Mouse (Mus musculus) heart, adult 2 months (tissue): ENCODE measurements around the gene Plcg2. TPM values are rescaled to one million over a fixed set of nuclear protein-coding genes. Genes with fewer than 3 reads are reported as not detected.

Experiments used
- DNase-seq, 2 experiments: peaks; one replicate each; pipeline ENCODE4 v3.0.0; 2021
- H3K27ac ChIP-seq: fragments of 200-600 bp; 2 replicates; pipeline ENCODE4 v1.8.1; 2022
- H3K27me3 ChIP-seq: fragments of 200-500 bp; 2 replicates; pipeline ENCODE4 v1.6.1; 2012; ENCODE audit warnings: mild to moderate bottlenecking, low read length, inconsistent platforms, mixed read lengths; ENCODE audit not compliant: control insufficient read depth, insufficient read depth
- H3K36me3 ChIP-seq: fragments of 200-500 bp; 2 replicates; pipeline ENCODE4 v1.6.1; 2012; ENCODE audit warnings: low read length, inconsistent platforms; ENCODE audit not compliant: control insufficient read depth, insufficient read depth
- H3K4me1 ChIP-seq: fragments of 200-500 bp; 2 replicates; pipeline ENCODE4 v1.6.1; 2011; ENCODE audit warnings: low read length; ENCODE audit not compliant: control insufficient read depth, insufficient read depth
- H3K4me3 ChIP-seq: fragments of 200-600 bp; 2 replicates; pipeline ENCODE4 v1.8.1; 2022
- H3K79me2 ChIP-seq: fragments of 200-500 bp; replicated peaks from 2 replicates; pipeline ENCODE4 v1.6.1; 2012; ENCODE audit warnings: mild to moderate bottlenecking, inconsistent platforms, low read length, moderate library complexity, mixed read lengths; ENCODE audit not compliant: control insufficient read depth, insufficient read depth
- H3K9ac ChIP-seq: fragments of 200-500 bp; 2 replicates; pipeline ENCODE4 v1.6.1; 2012; ENCODE audit warnings: low read depth, mild to moderate bottlenecking, control low read depth, inconsistent platforms, low read length, mixed read lengths
- CTCF ChIP-seq: fragments of 200-600 bp; IDR thresholded peaks from 2 replicates; pipeline ENCODE4 v1.8.1; 2022; ENCODE audit warnings: antibody characterized with exemption, mild to moderate bottlenecking, moderate library complexity
- EP300 ChIP-seq: fragments of 200-500 bp; IDR thresholded peaks from 2 replicates; pipeline ENCODE4 v1.6.1; 2011; ENCODE audit warnings: low read depth, low read length, control low read depth; ENCODE audit not compliant: insufficient read depth
- POLR2A ChIP-seq: fragments of 200-500 bp; IDR thresholded peaks from 2 replicates; pipeline ENCODE4 v1.6.1; 2011; ENCODE audit warnings: mild to moderate bottlenecking, low read depth, low read length, control low read depth; ENCODE audit not compliant: insufficient read depth
- WGBS: fragments of 180-500 bp; shearing (Covaris S2); methylation state at CpG from one replicate; pipeline ENCODE4 v1.1.7; 2018; 5-methylcytosine and 5-hydroxymethylcytosine counted together
- intact Hi-C: fragments of 180-260 bp; cut with DNase I; formaldehyde crosslinking; loops from one replicate; pipeline ENCODE4 v1.15.1; 2025
- microRNA-seq, 2 experiments: library from miRNA; unstranded; fragments of <30 nt; microRNA quantifications; one replicate each; pipeline ENCODE4 v1.2.0; 2021
- polyA plus RNA-seq: library from polyadenylated mRNA; depleted of rRNA; stranded (reverse); fragments of >200 nt; gene quantifications from 2 replicates; pipeline ENCODE4 v1.2.3, GENCODE M21; 2012; rRNA removed
- total RNA-seq, 2 experiments: library from RNA; stranded (reverse); gene quantifications; 2 replicates each; pipeline ENCODE4 v1.2.3; 2021

The Plcg2 gene
- total and polyA plus RNA-seq, 3 experiments: 5.4 to 5.8 (median 5.6) TPM

- no peak for TF ChIP-seq POLR2A
- no peak for TF ChIP-seq EP300
- TF ChIP-seq CTCF: no peak
- Histone ChIP-seq H3K27me3 (no peaks in the 10 kb centered on the region), H3K79me2 (no peaks in the 10 kb centered on the region), H3K4me1 (no peaks in the 10 kb centered on the region), H3K4me3 (no peak overlapping the region), H3K27ac (no peak overlapping the region), H3K9ac (no peak overlapping the region), H3K36me3 (no peaks in the 10 kb centered on the region)
- 70% methylated on average over 8 of the region's 8 CpGs for WGBS
- intact Hi-C loops: no loop called here
- DNase-seq: no peak
These were observed 178.9 kb downstream of the Plcg2 start for GRCm38 (mm10) chr8:117677011-117677410.

GRCm38 (mm10) chr8:117678650-117679049 lies 180.6 kb downstream of the Plcg2 start:
- no peak for TF ChIP-seq POLR2A
- TF ChIP-seq EP300: no peak
- TF ChIP-seq CTCF: no peak
- Histone ChIP-seq H3K36me3 (no peaks in the 10 kb centered on the region), H3K4me3 (no peak overlapping the region), H3K79me2 (no peaks in the 10 kb centered on the region), H3K9ac (no peak overlapping the region), H3K4me1 (no peaks in the 10 kb centered on the region), H3K27me3 (no peaks in the 10 kb centered on the region), H3K27ac (no peak overlapping the region)
- WGBS: 77% methylated on average over 4 of the region's 4 CpGs
- DNase-seq: no peak
- intact Hi-C loops: no loop called here

DNA sequence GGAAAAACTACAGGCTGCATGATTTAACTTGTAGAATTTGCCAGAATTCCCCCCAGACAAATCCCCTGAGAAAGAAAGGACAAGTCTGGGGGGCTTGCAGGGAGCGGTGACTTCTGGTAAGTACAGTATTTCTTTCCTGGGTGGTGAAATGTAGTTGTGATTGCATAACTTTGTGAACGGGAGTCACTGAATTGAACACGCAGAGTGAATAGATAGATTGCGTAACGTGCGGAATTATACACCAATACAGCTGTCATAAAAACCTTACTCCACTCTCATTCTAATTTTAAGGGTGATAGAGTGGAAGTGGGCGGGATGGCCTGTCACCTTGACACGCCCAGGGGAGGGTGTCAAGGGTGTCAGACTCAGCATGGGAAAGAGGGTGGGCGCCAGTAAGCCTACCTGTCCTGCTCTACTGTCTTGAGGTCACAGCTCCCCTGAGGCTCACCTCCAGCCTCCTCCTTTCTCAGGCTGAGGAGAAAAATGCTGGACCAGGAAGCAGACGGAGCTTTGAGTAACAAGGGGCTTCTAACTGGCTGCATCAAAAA lies 185.9 kb downstream of the Plcg2 start:
- no peak for DNase-seq
- H3K4me3 ChIP-seq: no peak overlapping the region
- no peaks in the 10 kb centered on the region for H3K27me3 ChIP-seq
- H3K79me2 ChIP-seq: no peaks in the 10 kb centered on the region
- no peaks in the 10 kb centered on the region for H3K36me3 ChIP-seq
- intact Hi-C loops: no loop called here
- no peaks in the 10 kb centered on the region for H3K4me1 ChIP-seq
- no peak for TF ChIP-seq EP300
- TF ChIP-seq CTCF: no peak
- TF ChIP-seq POLR2A: no peak
- H3K9ac ChIP-seq: no peak overlapping the region
- H3K27ac ChIP-seq: no peak overlapping the region
- 74% methylated on average over 10 of the region's 10 CpGs for WGBS

GRCm38 (mm10) chr8:117684504-117684903 lies 186.4 kb downstream of the Plcg2 start:
- H3K4me1 ChIP-seq: no peaks in the 10 kb centered on the region
- H3K79me2 ChIP-seq: no peaks in the 10 kb centered on the region
- no peak overlapping the region for H3K9ac ChIP-seq
- no peak overlapping the region for H3K4me3 ChIP-seq
- TF ChIP-seq EP300: no peak
- no peak for TF ChIP-seq CTCF
- TF ChIP-seq POLR2A: no peak
- no peak for DNase-seq
- 52% methylated on average over 11 of the region's 11 CpGs for WGBS
- no peaks in the 10 kb centered on the region for H3K27me3 ChIP-seq
- intact Hi-C loops: no loop called here
- H3K36me3 ChIP-seq: no peaks in the 10 kb centered on the region
- H3K27ac ChIP-seq: no peak overlapping the region

Small RNA genes within 50 kb of the gene (microRNA-seq; reads per million reads assigned to microRNA genes)
- gene Gm27361 (0 reads per million in 2 experiments), gene Mir7077 (0 reads per million in 2 experiments), gene Mir7078 (0 to 0.56 reads per million in 2 experiments)

Other genes starting within 250 kb of the Plcg2 start
- gene Cmip, start 241.2 kb upstream of the Plcg2 start, total RNA-seq: 10 to 100 TPM; 20.1 to 20.8 TPM
- 11.8 and 13.6 TPM in 2 replicates for gene Cmip, start 241.2 kb upstream of the Plcg2 start, polyA plus RNA-seq
- 1 to 10 TPM; 1.7 to 2.1 TPM for gene Sdr42e1, start 175.4 kb downstream of the Plcg2 start, total RNA-seq
- 4.8 and 5.2 TPM in 2 replicates for gene Sdr42e1, start 175.4 kb downstream of the Plcg2 start, polyA plus RNA-seq
- not detected for gene Hsd17b2, start 203.6 kb downstream of the Plcg2 start, total RNA-seq
- gene Hsd17b2, start 203.6 kb downstream of the Plcg2 start, polyA plus RNA-seq: not detected in 2 replicates